Mouse (Mus musculus): ENCODE results near the gene Agbl1. TPM values are rescaled to one million over a fixed set of nuclear protein-coding genes. Genes with fewer than 3 reads are reported as not detected.
"Not testable (repeated sequence)": the region's sequence is repeated elsewhere in the genome, so short reads cannot be mapped to it uniquely, and the experiment has no call there.

Gene Agbl1
- not detected for total RNA-seq (2018; cell fraction: chromatin; rRNA removed)
- not detected for total RNA-seq (2018; cell fraction: cytosol; rRNA removed)
- total RNA-seq (2018; cell fraction: nucleus; rRNA removed): not detected
- polyA plus RNA-seq (2018): not detected in 3 replicates

- Histone ChIP-seq H3K79me2 (ENCODE audit: inconsistent target) (no peaks in the 10 kb centered on the region), H3K27ac (no peak within 1 kb of the TSS), H3K4me3 (ENCODE audit: inconsistent target) (no peak within 1 kb of the TSS), H3K36me3 (ENCODE audit: inconsistent target) (no peaks in the 10 kb centered on the region)
- WGBS (ENCODE audit: missing documents): 59% methylated on average over 7 of the region's 7 CpGs
Observed at GRCm38 (mm10) chr7:76229311-76229937, at the start of gene Agbl1. Gene Agbl1 (plus strand): TSS chr7:76229887.

- Histone ChIP-seq H3K36me3 (ENCODE audit: inconsistent target) (no peaks in the 10 kb centered on the region), H3K79me2 (ENCODE audit: inconsistent target) (no peaks in the 10 kb centered on the region), H3K27ac (no peak overlapping the region), H3K4me3 (ENCODE audit: inconsistent target) (no peak overlapping the region)
- WGBS (ENCODE audit: missing documents): 86% methylated on average over 7 of the region's 7 CpGs
Observed at GRCm38 (mm10) chr7:76185005-76185658, 44.6 kb upstream of the Agbl1 start.

GRCm38 (mm10) chr7:76185681-76186121 is 44.0 kb upstream of the Agbl1 start:
- H3K4me3 ChIP-seq (ENCODE audit: inconsistent target): no peak overlapping the region
- no peaks in the 10 kb centered on the region for H3K36me3 ChIP-seq (ENCODE audit: inconsistent target)
- H3K79me2 ChIP-seq (ENCODE audit: inconsistent target): no peaks in the 10 kb centered on the region
- H3K27ac ChIP-seq: no peak overlapping the region
- 37% methylated on average over 6 of the region's 6 CpGs for WGBS (ENCODE audit: missing documents)

GRCm38 (mm10) chr7:76218546-76218945 is 11.1 kb upstream of the Agbl1 start:
- WGBS (ENCODE audit: missing documents): 94% methylated on average over 4 of the region's 4 CpGs
- Histone ChIP-seq H3K79me2 (ENCODE audit: inconsistent target) (no peaks in the 10 kb centered on the region), H3K27ac (no peak overlapping the region), H3K4me3 (ENCODE audit: inconsistent target) (no peak overlapping the region), H3K36me3 (ENCODE audit: inconsistent target) (no peaks in the 10 kb centered on the region)

GRCm38 (mm10) chr7:76219797-76220469 is 9.8 kb upstream of the Agbl1 start:
- 95% methylated on average over 7 of the region's 7 CpGs for WGBS (ENCODE audit: missing documents)
- no peak overlapping the region for H3K4me3 ChIP-seq (ENCODE audit: inconsistent target)
- H3K79me2 ChIP-seq (ENCODE audit: inconsistent target): no peaks in the 10 kb centered on the region
- H3K27ac ChIP-seq: no peak overlapping the region
- no peaks in the 10 kb centered on the region for H3K36me3 ChIP-seq (ENCODE audit: inconsistent target)

GRCm38 (mm10) chr7:76222691-76223090 is 7.0 kb upstream of the Agbl1 start:
- H3K36me3 ChIP-seq (ENCODE audit: inconsistent target): no peaks in the 10 kb centered on the region
- H3K4me3 ChIP-seq (ENCODE audit: inconsistent target): no peak overlapping the region
- 93% methylated on average over 2 of the region's 2 CpGs for WGBS (ENCODE audit: missing documents)
- H3K79me2 ChIP-seq (ENCODE audit: inconsistent target): no peaks in the 10 kb centered on the region
- no peak overlapping the region for H3K27ac ChIP-seq

- WGBS (ENCODE audit: missing documents): 7% methylated on average over 2 of the region's 2 CpGs
- Histone ChIP-seq H3K36me3 (ENCODE audit: inconsistent target) (no peaks in the 10 kb centered on the region), H3K27ac (no peak overlapping the region), H3K79me2 (ENCODE audit: inconsistent target) (no peaks in the 10 kb centered on the region), H3K4me3 (ENCODE audit: inconsistent target) (no peak overlapping the region)
Observed at GRCm38 (mm10) chr7:76228881-76229280, 806 bp upstream of the Agbl1 start.

- no peak overlapping the region for H3K27ac ChIP-seq
- H3K4me3 ChIP-seq (ENCODE audit: inconsistent target): no peak overlapping the region
- H3K36me3 ChIP-seq (ENCODE audit: inconsistent target): no peaks in the 10 kb centered on the region
- 74% methylated on average over 2 of the region's 2 CpGs for WGBS (ENCODE audit: missing documents)
- H3K79me2 ChIP-seq (ENCODE audit: inconsistent target): no peaks in the 10 kb centered on the region
Observed at GRCm38 (mm10) chr7:76234321-76234720, 4.6 kb downstream of the Agbl1 start.

GRCm38 (mm10) chr7:76237497-76237896 is 7.8 kb downstream of the Agbl1 start:
- no peak overlapping the region for H3K27ac ChIP-seq
- H3K79me2 ChIP-seq (ENCODE audit: inconsistent target): no peaks in the 10 kb centered on the region
- H3K4me3 ChIP-seq (ENCODE audit: inconsistent target): no peak overlapping the region
- H3K36me3 ChIP-seq (ENCODE audit: inconsistent target): no peaks in the 10 kb centered on the region
- 78% methylated on average over 4 of the region's 4 CpGs for WGBS (ENCODE audit: missing documents)

- H3K4me3 ChIP-seq (ENCODE audit: inconsistent target); H3K79me2 ChIP-seq (ENCODE audit: inconsistent target); H3K36me3 ChIP-seq (ENCODE audit: inconsistent target); H3K27ac ChIP-seq: not testable (repeated sequence)
- 100% methylated on average over 1 of the region's 18 CpGs for WGBS (ENCODE audit: missing documents)
Observed at GRCm38 (mm10) chr7:76244839-76245238, 15.2 kb downstream of the Agbl1 start.

- Histone ChIP-seq H3K79me2 (ENCODE audit: inconsistent target) (no peaks in the 10 kb centered on the region), H3K27ac (no peak overlapping the region), H3K36me3 (ENCODE audit: inconsistent target) (no peaks in the 10 kb centered on the region), H3K4me3 (ENCODE audit: inconsistent target) (no peak overlapping the region)
Observed at GRCm38 (mm10) chr7:76275061-76275460, 45.4 kb downstream of the Agbl1 start.

GRCm38 (mm10) chr7:76282831-76283230 is 53.1 kb downstream of the Agbl1 start:
- no peak overlapping the region for H3K27ac ChIP-seq
- WGBS (ENCODE audit: missing documents): 51% methylated on average over 2 of the region's 2 CpGs
- no peaks in the 10 kb centered on the region for H3K36me3 ChIP-seq (ENCODE audit: inconsistent target)
- no peak overlapping the region for H3K4me3 ChIP-seq (ENCODE audit: inconsistent target)
- H3K79me2 ChIP-seq (ENCODE audit: inconsistent target): no peaks in the 10 kb centered on the region

- Histone ChIP-seq H3K36me3 (ENCODE audit: inconsistent target) (no peaks in the 10 kb centered on the region), H3K4me3 (ENCODE audit: inconsistent target) (no peak overlapping the region), H3K27ac (no peak overlapping the region), H3K79me2 (ENCODE audit: inconsistent target) (no peaks in the 10 kb centered on the region)
- 89% methylated on average over 3 of the region's 3 CpGs for WGBS (ENCODE audit: missing documents)
Observed at GRCm38 (mm10) chr7:76287531-76287930, 57.8 kb downstream of the Agbl1 start.

GRCm38 (mm10) chr7:76321866-76322553 is 92.3 kb downstream of the Agbl1 start:
- H3K36me3 ChIP-seq (ENCODE audit: inconsistent target): no peaks in the 10 kb centered on the region
- H3K4me3 ChIP-seq (ENCODE audit: inconsistent target): no peak overlapping the region
- no peak overlapping the region for H3K27ac ChIP-seq
- WGBS (ENCODE audit: missing documents): 85% methylated on average over 4 of the region's 4 CpGs
- H3K79me2 ChIP-seq (ENCODE audit: inconsistent target): no peaks in the 10 kb centered on the region

GRCm38 (mm10) chr7:76326091-76326490 is 96.4 kb downstream of the Agbl1 start:
- Histone ChIP-seq H3K4me3 (ENCODE audit: inconsistent target) (no peak overlapping the region), H3K27ac (no peak overlapping the region), H3K36me3 (ENCODE audit: inconsistent target) (no peaks in the 10 kb centered on the region), H3K79me2 (ENCODE audit: inconsistent target) (no peaks in the 10 kb centered on the region)
- 68% methylated on average over 2 of the region's 2 CpGs for WGBS (ENCODE audit: missing documents)

Data from macrophage (primary cell).